Mouse (Mus musculus) testis, adult 2 months (tissue): ENCODE measurements around the gene Il21r.

Experiments used
- CTCF ChIP-seq: fragments of 200-500 bp; IDR thresholded peaks from 2 replicates; pipeline ENCODE4 v1.5.1; 2012; ENCODE audit warnings: low read depth, mild to moderate bottlenecking, inconsistent platforms, low read length, moderate library complexity; ENCODE audit not compliant: control insufficient read depth, insufficient read depth, insufficient replicate concordance
- POLR2A ChIP-seq: fragments of 200-500 bp; IDR thresholded peaks from 2 replicates; pipeline ENCODE4 v1.6.1; 2012; ENCODE audit warnings: low read depth, mild to moderate bottlenecking, inconsistent platforms, low read length, moderate library complexity; ENCODE audit not compliant: control insufficient read depth

DNA sequence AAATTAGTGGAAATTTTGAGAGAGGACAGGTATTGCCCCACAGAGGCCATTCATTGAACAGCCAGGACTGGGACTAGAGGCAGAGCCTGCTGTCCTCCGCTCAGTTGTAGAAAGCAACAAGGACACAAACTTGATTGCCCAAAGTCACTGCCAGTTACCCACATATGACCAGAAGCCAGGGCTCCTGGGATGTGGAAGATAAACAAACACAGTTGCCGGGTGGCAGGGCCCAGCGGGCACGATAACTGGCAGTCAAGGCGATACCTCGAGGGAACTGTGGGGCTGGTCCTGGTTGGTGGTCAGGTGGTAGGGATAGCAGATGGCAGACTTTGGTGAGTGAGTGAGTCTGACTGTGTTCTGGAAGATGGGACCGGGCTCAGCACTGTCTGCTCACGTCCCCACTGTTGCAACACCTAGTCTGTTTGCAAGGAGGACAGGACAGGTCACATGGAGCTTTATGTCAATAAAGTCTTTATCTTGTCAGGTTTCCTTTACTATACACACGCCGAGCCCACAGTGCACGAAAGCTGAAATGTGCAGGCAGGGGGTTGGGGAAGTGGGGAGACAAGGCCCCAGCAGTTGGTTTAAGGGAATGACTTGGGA is 25.6 kb upstream of the Il21r start:
- TF ChIP-seq POLR2A (no peak), CTCF (no peak)
